Mouse (Mus musculus) skeletal muscle tissue, postnatal 0 days (tissue): ENCODE data around the gene Pmp22. TPM values are rescaled to one million over a fixed set of nuclear protein-coding genes. Genes with fewer than 3 reads are reported as not detected.

ENCODE experiments used
- polyA plus RNA-seq: library from polyadenylated mRNA; unstranded; fragments of >200 nt; fragmentation: Nextera tagmentation; extraction: Ambion mirVana; gene quantifications from 2 replicates; pipeline ENCODE4 v1.2.1, GENCODE M21; 2015

Gene Pmp22
- polyA plus RNA-seq, result 244 and 271 TPM in 2 replicates

DNA sequence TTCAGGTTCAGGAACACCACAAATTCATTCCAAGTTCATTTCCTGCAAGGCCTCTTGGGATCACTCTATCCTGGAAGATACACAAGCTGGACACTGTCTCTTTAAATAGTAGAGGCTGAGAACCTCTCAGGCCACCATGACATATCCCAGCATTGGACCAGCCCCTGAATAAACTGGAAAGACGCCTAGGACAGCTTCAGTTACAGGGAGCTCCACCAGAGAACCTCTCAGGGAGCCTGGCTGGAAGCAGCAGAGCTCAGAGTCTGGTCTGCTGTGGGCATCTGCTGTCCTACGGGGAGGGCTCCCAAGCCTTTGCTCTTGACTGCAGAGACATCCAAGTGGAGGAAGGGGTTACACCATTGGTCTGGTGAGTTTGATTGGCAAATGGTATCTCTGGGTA lies at the start of gene Pmp22:
Pmp22 (plus strand) TSS at position 199 of the 400 bp plus-strand sequence.

Other genes with a start within 250 kb of the Pmp22 start
- 30.8 and 36.7 TPM in 2 replicates for gene Tvp23b, start 249.5 kb upstream of the Pmp22 start, polyA plus RNA-seq
- gene Cdrt4, start 177.8 kb upstream of the Pmp22 start, polyA plus RNA-seq, result 0.32 and 0.49 TPM in 2 replicates
- gene Tekt3, start 67.3 kb upstream of the Pmp22 start, polyA plus RNA-seq, result not detected in 2 replicates